14 mouse cellular contexts compared by ENCODE assay signal in genomic region chr10:26076949-26077348, GRCm38 (mm10). TPM values are rescaled to one million over a fixed set of nuclear protein-coding genes. Genes with fewer than 3 reads are reported as not detected.
DNase-seq lines count a peak whose midpoint lies in the region; ATAC-seq and TF ChIP-seq lines count a peak whose summit lies in the region.
"Had no signal": no experiment of that assay in that cellular context is flagged by ENCODE, and none has a peak within 500 bp of the region (broad histone marks: within the 10 kb centered on the region; RNA-seq: fewer than 3 reads in every experiment).

No protein-coding gene starts in this region.

- H3K36me3 ChIP-seq in lung, embryonic 14.5 days (ENCODE audit: insufficient read depth): no peaks in the 10 kb centered on the region
- H3K36me3 ChIP-seq in forebrain, postnatal 0 days (ENCODE audit: insufficient read depth): no peaks in the 10 kb centered on the region
- no peaks in the 10 kb centered on the region for H3K36me3 ChIP-seq in midbrain, embryonic 12.5 days
- no peaks in the 10 kb centered on the region for H3K36me3 ChIP-seq in stomach, embryonic 16.5 days (ENCODE audit: control insufficient read depth, insufficient read depth, low read length)
- H3K36me3 ChIP-seq in liver, embryonic 12.5 days: no peaks in the 10 kb centered on the region
- no peaks in the 10 kb centered on the region for H3K36me3 ChIP-seq in thymus, adult 2 months (ENCODE audit: control insufficient read depth, insufficient read depth, low read length)
- H3K36me3 ChIP-seq: heart, embryonic 12.5 days had no signal

- peaks cover 19% of the 10 kb centered on the region for H3K27me3 ChIP-seq in lung, embryonic 14.5 days (ENCODE audit: insufficient read depth, low read length)
- no peaks in the 10 kb centered on the region for H3K27me3 ChIP-seq in forebrain, postnatal 0 days (ENCODE audit: insufficient read depth, low read length)
- H3K27me3 ChIP-seq in midbrain, embryonic 12.5 days: peaks cover 6% of the 10 kb centered on the region; the same call in 1 of the 2 replicates
- no peaks in the 10 kb centered on the region for H3K27me3 ChIP-seq in stomach, embryonic 16.5 days (ENCODE audit: control insufficient read depth, insufficient read depth, low read length)
- H3K27me3 ChIP-seq in liver, embryonic 12.5 days (replicated peaks): peaks cover 27% of the 10 kb centered on the region
- H3K27me3 ChIP-seq in thymus, adult 2 months (ENCODE audit: control insufficient read depth, insufficient read depth, low read length): no peaks in the 10 kb centered on the region; the same call in 1 of the 2 replicates
- H3K27me3 ChIP-seq: CH12.LX had no signal

- no peaks in the 10 kb centered on the region for H3K9me3 ChIP-seq in lung, embryonic 14.5 days (ENCODE audit: low read depth, low read length)
- H3K9me3 ChIP-seq in forebrain, postnatal 0 days (ENCODE audit: low read length): no peaks in the 10 kb centered on the region
- no peaks in the 10 kb centered on the region for H3K9me3 ChIP-seq in midbrain, embryonic 12.5 days
- H3K9me3 ChIP-seq in stomach, embryonic 16.5 days (replicated peaks; ENCODE audit: control insufficient read depth, low read length): no peaks in the 10 kb centered on the region
- H3K9me3 ChIP-seq in liver, embryonic 12.5 days (replicated peaks): no peaks in the 10 kb centered on the region
- H3K9me3 ChIP-seq: heart, embryonic 12.5 days had no signal

- H3K27ac ChIP-seq in lung, embryonic 14.5 days (ENCODE audit: low read depth): no peak overlapping the region
- H3K27ac ChIP-seq in forebrain, postnatal 0 days (ENCODE audit: low read depth, low read length): no peak overlapping the region
- H3K27ac ChIP-seq in midbrain, embryonic 12.5 days (replicated peaks): no peak overlapping the region
- H3K27ac ChIP-seq in stomach, embryonic 16.5 days (ENCODE audit: low read length): no peak overlapping the region
- no peak overlapping the region for H3K27ac ChIP-seq in liver, embryonic 12.5 days
- no peak overlapping the region for H3K27ac ChIP-seq in thymus, adult 2 months (ENCODE audit: control insufficient read depth, insufficient read depth, low read length)

- H3K4me3 ChIP-seq in lung, embryonic 14.5 days (ENCODE audit: low read depth, low read length): no peak overlapping the region; the same call in 1 of the 2 replicates
- H3K4me3 ChIP-seq in forebrain, postnatal 0 days (ENCODE audit: low read depth, low read length): peak overlapping the region; percentile 64
- H3K4me3 ChIP-seq in midbrain, embryonic 12.5 days: peak overlapping the region; percentile 66
- peak overlapping the region; percentile 68 for H3K4me3 ChIP-seq in stomach, embryonic 16.5 days (replicated peaks; ENCODE audit: low read length)
- no peak overlapping the region for H3K4me3 ChIP-seq in liver, embryonic 12.5 days
- H3K4me3 ChIP-seq in thymus, adult 2 months (ENCODE audit: control insufficient read depth, insufficient read depth, low read length): no peak overlapping the region

- H3K4me1 ChIP-seq in lung, embryonic 14.5 days (ENCODE audit: insufficient read depth): no peaks in the 10 kb centered on the region
- no peaks in the 10 kb centered on the region for H3K4me1 ChIP-seq in forebrain, postnatal 0 days (ENCODE audit: insufficient read depth)
- no peaks in the 10 kb centered on the region for H3K4me1 ChIP-seq in midbrain, embryonic 12.5 days
- H3K4me1 ChIP-seq in stomach, embryonic 16.5 days (ENCODE audit: control insufficient read depth, insufficient read depth, low read length): no peaks in the 10 kb centered on the region
- no peaks in the 10 kb centered on the region for H3K4me1 ChIP-seq in liver, embryonic 12.5 days
- no peaks in the 10 kb centered on the region for H3K4me1 ChIP-seq in thymus, adult 2 months (replicated peaks; ENCODE audit: control insufficient read depth, insufficient read depth, low read length)

- 76% methylated on average over 9 of the region's 9 CpGs for WGBS in lung, embryonic 14.5 days
- WGBS in forebrain, postnatal 0 days: 66% methylated on average over 9 of the region's 9 CpGs
- 83% methylated on average over 9 of the region's 9 CpGs for WGBS in midbrain, embryonic 12.5 days
- 70% methylated on average over 9 of the region's 9 CpGs for WGBS in stomach, embryonic 16.5 days
- 72% methylated on average over 9 of the region's 9 CpGs for WGBS in liver, embryonic 12.5 days (ENCODE audit: insufficient replicate concordance)
- WGBS in thymus, adult 2 months: 88% methylated on average over 9 of the region's 9 CpGs

- H3K4me2 ChIP-seq in lung, embryonic 14.5 days: peak overlapping the region; percentile 91
- peak overlapping the region; percentile 75 for H3K4me2 ChIP-seq in forebrain, postnatal 0 days (ENCODE audit: low read depth)
- H3K4me2 ChIP-seq in midbrain, embryonic 12.5 days (replicated peaks): peak overlapping the region; percentile 83
- peak overlapping the region; percentile 74 for H3K4me2 ChIP-seq in stomach, embryonic 16.5 days (ENCODE audit: low read depth, low read length)
- H3K4me2 ChIP-seq in liver, embryonic 12.5 days: no peak overlapping the region

- ATAC-seq in lung, embryonic 14.5 days (ENCODE audit: insufficient read depth): no peak
- ATAC-seq in forebrain, postnatal 0 days: no peak
- ATAC-seq in midbrain, embryonic 12.5 days (ENCODE audit: low FRiP score, low read depth): no peak
- ATAC-seq in stomach, embryonic 16.5 days (ENCODE audit: insufficient read depth, low FRiP score): no peak
- no peak for ATAC-seq in cerebellum, adult (ENCODE audit: insufficient number of reproducible peaks, low FRiP score, low TSS enrichment)
- no peak for ATAC-seq in liver, embryonic 12.5 days

- no peak for DNase-seq in lung, embryonic 14.5 days
- no peak for DNase-seq in lung, adult 18-20 months
- peak; percentile 21 for DNase-seq in forebrain, postnatal 0 days
- no peak for DNase-seq in thymus, adult 2 months
- DNase-seq: cerebellum, adult 8-10 months had no signal

- no peak overlapping the region for H3K9ac ChIP-seq in lung, embryonic 14.5 days
- peak overlapping the region; percentile 80; the same call in 1 of the 2 replicates for H3K9ac ChIP-seq in forebrain, postnatal 0 days
- H3K9ac ChIP-seq in midbrain, embryonic 12.5 days (replicated peaks): no peak overlapping the region
- no peak overlapping the region for H3K9ac ChIP-seq in stomach, embryonic 16.5 days (ENCODE audit: low read length)
- H3K9ac ChIP-seq in liver, embryonic 12.5 days: no peak overlapping the region
- H3K9ac ChIP-seq: heart, embryonic 12.5 days had no signal

- no peak for TF ChIP-seq POLR2A in thymus, adult 2 months (IDR thresholded peaks at IDR 0.05; ENCODE audit: control insufficient read depth, extremely low read depth, insufficient read depth, low read length, poor library complexity)

- no peak for TF ChIP-seq CTCF in lung, embryonic 14.5 days (IDR thresholded peaks at IDR 0.05; ENCODE audit: low read depth)
- no peak for TF ChIP-seq CTCF in forebrain, postnatal 0 days (IDR thresholded peaks at IDR 0.05; ENCODE audit: low read depth)
- no peak for TF ChIP-seq CTCF in thymus, adult 2 months (IDR thresholded peaks at IDR 0.05; ENCODE audit: borderline replicate concordance, control insufficient read depth, extremely low read depth, insufficient read depth, low read length, poor library complexity)

RNA-seq across cellular contexts. Expression of gene Gm9767, which starts 1.1 kb away (rescaled TPM):
- polyA plus RNA-seq in lung, embryonic 14.5 days (2014; fragmentation: Nextera tagmentation; extraction: Ambion mirVana): not detected in 2 replicates
- total RNA-seq in forebrain, postnatal 0 days (2014; rRNA removed): 1.1 and 1.8 TPM in 2 replicates
- polyA plus RNA-seq in forebrain, postnatal 0 days (2015; fragmentation: Nextera tagmentation; extraction: Ambion mirVana): 1.5 and 2.2 TPM in 2 replicates
- 0.33 and 0.71 TPM in 2 replicates for polyA plus RNA-seq in midbrain, embryonic 12.5 days (2016; fragmentation: Nextera tagmentation; extraction: Ambion mirVana)
- 0.36 and 1.0 TPM in 2 replicates for polyA plus RNA-seq in stomach, embryonic 16.5 days (2015; fragmentation: Nextera tagmentation; extraction: Ambion mirVana)
- polyA plus RNA-seq in liver, embryonic 12.5 days (2016; fragmentation: Nextera tagmentation; extraction: Ambion mirVana): not detected in 2 replicates
- 0.08 TPM in 1 of 2 replicates, not detected in the other for polyA plus RNA-seq in thymus, adult 2 months (2012; rRNA removed)
- total RNA-seq: CH12.LX; megakaryocyte-erythroid progenitor cell, adult 5-6 weeks had no signal
- polyA plus RNA-seq: heart, embryonic 12.5 days; large intestine, adult 2 months; lung, embryonic 16.5 days had no signal

RNA-seq across cellular contexts. Expression of gene Tmem200a, which starts 1.9 kb away (rescaled TPM):
- 6.1 and 9.3 TPM in 2 replicates for polyA plus RNA-seq in lung, embryonic 14.5 days (2014; fragmentation: Nextera tagmentation; extraction: Ambion mirVana)
- 25.2 and 27.9 TPM in 2 replicates for total RNA-seq in forebrain, postnatal 0 days (2014; rRNA removed)
- polyA plus RNA-seq in forebrain, postnatal 0 days (2015; fragmentation: Nextera tagmentation; extraction: Ambion mirVana): 15.0 and 20.0 TPM in 2 replicates
- polyA plus RNA-seq in midbrain, embryonic 12.5 days (2016; fragmentation: Nextera tagmentation; extraction: Ambion mirVana): 22.1 and 29.5 TPM in 2 replicates
- polyA plus RNA-seq in stomach, embryonic 16.5 days (2015; fragmentation: Nextera tagmentation; extraction: Ambion mirVana): 17.0 and 18.7 TPM in 2 replicates
- 0.97 and 1.3 TPM in 2 replicates for polyA plus RNA-seq in liver, embryonic 12.5 days (2016; fragmentation: Nextera tagmentation; extraction: Ambion mirVana)
- polyA plus RNA-seq in thymus, adult 2 months (2012; rRNA removed): 0.10 and 0.11 TPM in 2 replicates
- total RNA-seq: CH12.LX; megakaryocyte-erythroid progenitor cell, adult 5-6 weeks had no signal

Comparison
In these comparisons a context has a peak if more than half of its experiments do, and no peak if none do; other contexts are left out.
1. H3K4me3 ChIP-seq: peak in forebrain, postnatal 0 days (single experiment), midbrain, embryonic 12.5 days (single experiment) and stomach, embryonic 16.5 days (single experiment); none in lung, embryonic 14.5 days (single experiment), liver, embryonic 12.5 days (single experiment) and thymus, adult 2 months (single experiment).